Mouse (Mus musculus): Measurements from ENCODE around the gene Rnaseh2a.

Gene Rnaseh2a

DNA sequence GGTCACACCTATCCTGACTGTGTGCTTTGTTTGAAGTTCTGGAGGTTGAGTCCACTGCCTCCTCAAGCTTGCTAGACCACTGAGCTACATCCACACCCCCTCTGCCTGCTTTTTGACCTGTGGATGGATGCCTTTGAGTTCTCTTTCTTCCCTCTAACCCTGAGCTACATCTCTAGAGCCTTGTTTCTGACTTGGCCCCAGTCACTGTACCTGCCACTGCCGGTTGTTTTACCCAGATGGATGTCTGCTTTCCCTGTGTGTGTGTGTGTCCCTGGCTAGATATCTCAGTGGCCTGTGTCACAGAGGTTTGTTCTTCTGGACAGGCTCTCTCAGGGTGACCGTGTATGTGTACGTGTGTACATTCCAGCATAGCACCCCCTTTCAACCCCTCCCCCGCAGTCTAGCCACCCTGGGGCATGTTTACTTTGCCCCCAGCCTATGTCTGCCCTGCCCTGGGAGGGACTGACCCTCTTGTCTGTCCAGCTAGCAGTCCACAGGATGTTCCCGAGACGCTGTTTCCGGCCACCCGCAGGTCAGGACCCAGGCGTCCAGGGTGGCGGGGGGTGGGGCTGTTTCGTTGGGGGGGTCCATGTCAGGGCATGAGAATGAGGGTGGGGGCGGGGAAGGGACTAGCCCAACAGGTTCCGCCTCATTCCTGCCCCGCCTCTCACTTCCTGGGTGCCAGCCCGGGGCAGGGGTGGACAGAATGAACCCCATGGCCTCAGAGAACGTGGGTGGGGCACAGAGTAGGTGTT lies 14.9 kb upstream of the Rnaseh2a start:
- peak; percentile 68 to 83 for DNase-seq (ENCODE audit: inconsistent age in 2 of 2, low spot score in 1 of 2)

- peak in 1 of 2 experiments; percentile 52 for DNase-seq (ENCODE audit: inconsistent age in 2 of 2, low spot score in 1 of 2)
These were observed 13.0 kb upstream of the Rnaseh2a start for GRCm38 (mm10) chr8:84982499-84983011.

DNA sequence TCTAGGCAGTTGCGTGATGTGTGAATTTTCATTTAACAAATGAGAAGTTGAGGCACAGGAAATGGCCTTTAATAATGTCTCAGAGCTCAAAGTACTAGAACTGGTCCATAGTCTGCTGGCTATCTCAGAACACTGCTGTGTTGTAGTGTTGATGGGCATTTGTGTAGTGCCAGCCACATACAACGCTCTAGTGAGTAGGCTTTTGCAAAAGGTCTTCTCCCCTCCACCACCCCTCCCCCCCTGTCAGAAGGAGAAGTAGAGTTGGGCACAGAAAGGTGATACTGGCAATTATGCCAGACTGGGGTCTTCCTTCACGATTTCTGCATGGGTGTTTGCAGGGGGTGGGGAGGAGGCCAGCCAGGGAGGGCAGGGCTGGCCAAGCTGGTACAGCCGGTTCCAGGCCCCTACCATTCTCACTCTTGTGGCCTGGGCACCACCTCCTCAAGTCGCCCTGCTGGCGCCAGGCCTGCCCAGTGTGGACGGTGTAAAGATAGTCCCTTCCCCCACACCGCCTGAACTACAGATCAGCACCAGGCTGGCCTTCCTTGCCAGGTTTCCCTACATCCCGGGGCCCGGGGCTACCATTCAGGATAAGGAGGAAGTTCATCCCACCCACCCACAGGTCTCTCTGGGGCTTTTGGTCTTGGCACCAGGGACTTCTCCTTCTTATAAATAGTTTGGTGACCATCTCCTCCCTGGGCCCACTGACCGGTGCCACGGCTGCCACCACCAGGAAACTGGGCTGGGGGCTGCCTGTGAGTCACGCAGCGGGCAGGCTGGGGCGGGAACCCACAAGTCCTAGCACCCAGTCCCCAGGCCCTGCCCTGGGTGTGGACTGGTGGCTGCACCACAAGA lies 12.3 kb upstream of the Rnaseh2a start:
- peak; percentile 37 to 60 for DNase-seq (ENCODE audit: inconsistent age in 2 of 2, low spot score in 1 of 2)

DNA sequence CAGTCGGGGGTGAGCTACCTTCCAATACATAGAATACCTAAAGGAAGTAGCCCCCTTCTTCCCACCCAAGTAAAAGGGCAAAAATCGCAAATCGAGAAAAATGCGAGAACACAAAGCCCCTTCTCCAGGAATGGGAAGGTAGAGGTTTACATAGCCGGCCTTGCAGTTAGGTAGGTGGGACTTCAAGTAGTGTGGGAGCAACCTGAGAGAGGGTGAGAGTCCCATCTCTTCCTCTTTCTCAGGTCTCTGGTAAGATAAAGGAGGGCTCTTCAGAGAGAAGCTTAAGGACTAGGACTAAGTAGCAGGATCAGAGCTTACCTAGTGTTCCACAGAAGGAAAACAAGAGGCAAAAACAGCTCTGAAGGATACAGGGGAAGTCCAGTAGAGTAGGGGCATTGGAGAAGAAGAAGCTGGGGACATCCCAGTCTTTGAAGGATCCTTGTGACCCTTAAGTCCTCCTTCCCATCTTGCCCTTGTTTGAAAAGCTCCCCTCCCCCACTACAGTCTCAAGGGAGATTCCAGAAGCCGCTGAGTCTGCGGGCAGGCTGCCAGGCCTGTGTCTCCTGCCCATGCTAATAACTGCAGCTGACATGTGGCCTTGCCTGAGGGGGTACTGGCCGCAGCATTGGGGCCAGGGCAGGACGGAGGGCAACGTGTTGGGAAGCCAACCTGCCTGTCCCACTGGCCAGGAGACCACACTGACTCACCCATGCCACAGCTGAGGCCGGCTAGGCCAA lies 11.2 kb upstream of the Rnaseh2a start:
- peak; percentile 89 to 96 for DNase-seq (ENCODE audit: inconsistent age in 2 of 2, low spot score in 1 of 2)

DNA sequence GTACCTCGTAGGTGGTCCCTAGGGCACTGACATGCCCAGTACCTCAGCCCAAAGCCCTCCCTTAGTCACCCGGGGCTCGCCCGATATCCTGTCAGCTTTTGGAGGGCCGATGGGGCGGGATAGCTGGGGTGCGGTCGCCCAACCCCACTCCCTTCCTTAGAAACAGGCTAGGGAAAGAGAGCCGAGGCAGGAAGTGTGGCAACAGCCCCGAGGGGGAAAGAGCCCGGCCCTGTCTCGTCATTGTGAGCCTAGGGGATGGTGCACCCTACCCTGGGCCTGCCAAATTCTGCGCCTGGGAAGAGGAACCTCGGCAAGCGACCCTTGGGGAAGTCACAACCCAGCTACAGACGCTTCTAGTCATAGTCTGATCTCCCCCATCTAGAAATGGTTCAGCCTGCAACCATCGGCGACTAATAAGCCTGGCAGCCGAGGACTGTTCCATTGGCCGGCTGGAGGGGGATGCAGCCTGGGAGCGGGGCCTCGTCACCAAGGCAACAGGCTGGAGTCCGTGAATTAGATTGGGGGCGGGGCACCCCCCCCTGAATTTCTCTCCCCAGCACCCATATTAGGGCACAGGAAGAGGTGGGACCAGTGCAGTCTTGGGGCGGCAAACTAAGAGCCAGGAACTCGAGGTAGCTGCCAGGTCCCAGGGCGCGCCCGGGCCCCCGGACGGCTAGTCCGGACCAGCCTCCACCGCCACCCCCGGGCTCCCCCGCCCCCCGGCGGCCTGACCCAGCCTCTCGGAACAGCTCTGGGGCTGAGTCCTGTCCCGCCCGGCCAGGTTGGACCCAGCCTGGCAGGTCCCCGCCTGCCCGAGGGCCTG lies 10.2 kb upstream of the Rnaseh2a start:
- DNase-seq (ENCODE audit: inconsistent age in 2 of 2, low spot score in 1 of 2) = peak; percentile 97 to 98

- DNase-seq (ENCODE audit: inconsistent age in 2 of 2, low spot score in 1 of 2) = peak; percentile 99 to 100
These were observed 8.8 kb upstream of the Rnaseh2a start, which contains the start of gene Junb for GRCm38 (mm10) chr8:84978248-84978940. Gene Junb (minus strand): TSS chr8:84978718.

- DNase-seq (ENCODE audit: inconsistent age in 2 of 2, low spot score in 1 of 2) = peak in 1 of 2 experiments; percentile 83
These were observed 8.1 kb upstream of the Rnaseh2a start for GRCm38 (mm10) chr8:84977435-84978247.

DNA sequence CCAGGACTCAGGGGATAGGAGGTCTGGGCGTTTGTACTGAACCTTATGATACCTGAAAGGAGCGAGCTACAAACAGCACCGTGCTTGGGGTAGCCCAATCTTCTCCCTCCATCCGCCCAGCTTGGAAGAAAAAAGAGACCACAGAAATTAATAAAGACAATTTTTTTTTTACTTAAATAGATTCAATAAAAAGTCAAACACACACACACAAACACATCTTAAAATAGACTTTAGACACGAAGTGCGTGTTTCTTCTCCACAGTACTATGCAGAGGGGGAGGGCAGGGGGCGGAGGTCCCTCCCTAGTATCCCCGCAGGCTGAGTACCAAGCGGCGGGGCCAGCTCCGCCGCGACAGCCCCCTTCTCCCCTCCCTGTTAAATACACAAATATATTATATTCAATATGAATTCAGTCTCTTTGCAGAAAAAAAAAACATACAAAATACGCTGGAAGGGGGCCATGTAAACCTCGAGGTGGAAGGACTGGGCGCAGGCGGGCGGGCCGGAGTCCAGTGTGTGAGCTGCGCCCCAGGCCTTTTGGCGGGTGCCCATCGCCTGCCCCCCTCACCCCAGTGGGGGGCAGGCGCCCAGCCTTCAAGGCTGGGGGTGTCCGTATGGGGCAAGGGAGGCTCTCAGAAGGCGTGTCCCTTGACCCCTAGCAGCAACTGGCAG lies 7.3 kb upstream of the Rnaseh2a start:
- peak in 1 of 2 experiments; percentile 94 for DNase-seq (ENCODE audit: inconsistent age in 2 of 2, low spot score in 1 of 2)

GRCm38 (mm10) chr8:84976031-84976762 lies 6.6 kb upstream of the Rnaseh2a start:
- DNase-seq (ENCODE audit: inconsistent age in 2 of 2, low spot score in 1 of 2) = peak; percentile 98 to 99

- DNase-seq (ENCODE audit: inconsistent age in 2 of 2, low spot score in 1 of 2) = peak; percentile 81 to 93
These were observed 5.9 kb upstream of the Rnaseh2a start for GRCm38 (mm10) chr8:84975434-84975833.

- DNase-seq (ENCODE audit: inconsistent age in 2 of 2, low spot score in 1 of 2) = peak in 1 of 2 experiments; percentile 57
These were observed 5.1 kb upstream of the Rnaseh2a start for GRCm38 (mm10) chr8:84974543-84975142.

DNA sequence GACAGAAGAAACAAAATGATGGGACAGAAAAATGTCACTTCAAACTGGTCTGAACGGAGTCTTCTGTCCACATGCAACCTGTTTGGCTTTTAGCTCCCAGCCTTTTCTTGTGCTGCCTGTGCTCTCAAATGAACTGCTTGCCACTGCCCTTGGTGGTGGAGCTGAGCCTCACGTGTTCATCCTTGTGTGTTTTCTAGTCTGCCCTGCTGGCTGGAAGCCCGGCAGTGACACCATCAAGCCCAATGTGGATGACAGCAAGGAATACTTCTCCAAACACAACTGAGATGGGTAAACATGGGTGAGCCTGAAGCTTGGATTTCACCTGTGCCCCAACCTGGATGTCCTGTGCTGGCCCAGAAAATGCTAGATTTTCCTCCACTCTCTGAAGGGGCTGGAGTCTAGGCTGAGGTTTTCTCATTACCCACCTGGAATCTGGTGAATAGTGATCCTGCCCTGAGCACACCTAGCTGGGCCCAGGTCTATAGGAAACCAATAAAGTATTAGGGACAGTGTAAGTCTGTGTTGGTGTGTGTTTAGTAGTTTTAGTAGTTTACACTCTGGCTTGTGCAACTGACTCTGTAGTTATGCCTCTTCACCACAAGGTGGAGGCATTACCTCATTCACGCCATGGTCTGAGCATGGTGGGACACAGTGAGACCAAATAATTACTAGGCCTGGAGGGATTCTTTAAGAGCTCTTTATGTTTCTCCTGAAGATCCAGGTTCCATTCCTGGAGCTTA lies 4.4 kb upstream of the Rnaseh2a start:
- peak; percentile 88 to 94 for DNase-seq (ENCODE audit: inconsistent age in 2 of 2, low spot score in 1 of 2)

GRCm38 (mm10) chr8:84973079-84973478 lies 3.5 kb upstream of the Rnaseh2a start:
- peak in 1 of 2 experiments; percentile 60 for DNase-seq (ENCODE audit: inconsistent age in 2 of 2, low spot score in 1 of 2)

- DNase-seq (ENCODE audit: inconsistent age in 2 of 2, low spot score in 1 of 2) = peak in 1 of 2 experiments; percentile 42
These were observed 1.3 kb upstream of the Rnaseh2a start for GRCm38 (mm10) chr8:84970913-84971312.

GRCm38 (mm10) chr8:84970135-84970790 lies 696 bp upstream of the Rnaseh2a start:
- DNase-seq (ENCODE audit: inconsistent age in 2 of 2, low spot score in 1 of 2) = peak in 1 of 2 experiments; percentile 49

DNA sequence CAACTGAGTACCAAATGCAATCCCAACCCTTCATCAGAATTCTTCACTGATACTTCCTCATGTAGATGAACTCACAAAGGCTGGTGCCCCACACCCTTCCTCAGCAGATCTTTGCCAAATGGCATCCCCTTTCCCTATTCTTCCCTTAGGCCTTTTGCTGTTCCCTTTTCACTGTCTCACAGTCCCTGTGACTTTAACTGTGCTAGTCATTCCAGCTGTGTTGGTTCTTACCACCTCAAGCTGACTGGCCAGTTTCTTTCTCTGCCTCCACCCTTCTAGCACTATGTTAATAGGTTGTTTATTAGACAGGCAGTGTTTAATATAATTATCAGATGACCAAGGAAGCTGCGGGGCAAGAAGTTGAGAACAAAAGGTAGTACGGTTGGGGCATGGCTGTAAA lies 917 bp downstream of the Rnaseh2a start:
- no peak for DNase-seq (ENCODE audit: inconsistent age in 2 of 2, low spot score in 1 of 2)

Measured in adrenal gland, adult (tissue).